Mouse (Mus musculus): Measurements from ENCODE around the gene Plekhn1. TPM values are rescaled to one million over a fixed set of nuclear protein-coding genes. Genes with fewer than 3 reads are reported as not detected.
A peak's percentile ranks its signal among the peaks of the same experiment; 100 is the strongest.

The Plekhn1 gene
- 27.7 and 31.5 TPM in 2 replicates for polyA plus RNA-seq (2014; fragmentation: Nextera tagmentation; extraction: Ambion mirVana)

GRCm38 (mm10) chr4:156234701-156235213 is at the start of gene Plekhn1:
Gene Plekhn1 (minus strand): TSS chr4:156234857.
- DNase-seq (peak; percentile 89), ATAC-seq (ENCODE audit: low FRiP score, low TSS enrichment) (peak; percentile 55)
- Histone ChIP-seq H3K27me3 (ENCODE audit: control insufficient read depth, insufficient read depth, low read length) (no peaks in the 10 kb centered on the region), H3K4me2 (ENCODE audit: low read length) (peak within 1 kb of the TSS; percentile 89), H3K9ac (replicated peaks; ENCODE audit: low read length) (peak within 1 kb of the TSS; percentile 73), H3K4me3 (replicated peaks; ENCODE audit: low read depth, low read length) (peak within 1 kb of the TSS; percentile 89), H3K36me3 (ENCODE audit: control insufficient read depth, insufficient read depth, low read length) (peaks cover 62% of the 10 kb centered on the region), H3K27ac (replicated peaks; ENCODE audit: low read depth, low read length) (peak within 1 kb of the TSS; percentile 89), H3K4me1 (ENCODE audit: control insufficient read depth, insufficient read depth, low read length) (peaks cover 13% of the 10 kb centered on the region), H3K9me3 (ENCODE audit: control insufficient read depth, low read length) (no peaks in the 10 kb centered on the region)
- under 1% methylated on average over 40 of the region's 48 CpGs for WGBS

DNA sequence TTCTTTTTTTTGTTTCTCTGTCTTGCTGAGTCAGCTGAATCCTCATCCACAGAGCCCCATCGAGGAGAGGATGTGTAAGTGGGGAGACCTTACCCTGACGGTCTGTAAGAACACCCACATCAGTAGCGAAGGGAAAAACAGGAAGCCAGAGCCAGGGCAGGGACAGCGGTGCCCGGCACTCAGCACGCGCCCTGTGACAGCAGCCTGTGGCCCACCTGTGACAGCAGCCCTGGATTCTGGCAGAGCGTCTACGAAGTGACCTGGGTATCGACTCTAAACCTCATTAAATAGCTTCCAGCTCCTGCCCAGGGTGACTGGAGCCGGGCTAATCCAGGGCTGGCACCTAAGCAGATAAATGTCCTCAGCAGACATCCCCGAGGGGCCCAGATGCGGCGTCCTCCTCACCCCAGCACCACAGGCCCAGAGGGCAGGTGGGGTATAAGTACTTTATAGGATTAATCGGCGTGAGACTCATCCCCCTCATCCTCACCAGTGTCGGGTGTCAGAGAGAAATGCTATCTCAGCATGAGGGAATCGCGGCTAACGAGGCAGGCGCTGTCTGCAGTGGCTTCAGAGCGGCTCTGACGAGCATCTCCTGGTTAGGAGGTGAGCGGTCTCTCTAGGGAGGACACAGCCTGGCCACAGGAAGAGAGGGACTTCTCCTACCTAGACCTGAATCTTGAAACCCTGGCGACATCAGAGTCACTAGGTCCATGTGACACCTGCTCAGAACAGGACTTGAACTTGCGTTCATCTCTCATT is 20.6 kb upstream of the Plekhn1 start, which contains the start of gene Samd11:
Gene Samd11 (minus strand): TSS at position 580 of the 762 bp plus-strand sequence.
- H3K9me3 ChIP-seq (ENCODE audit: control insufficient read depth, low read length): no peaks in the 10 kb centered on the region
- ATAC-seq (ENCODE audit: low FRiP score, low TSS enrichment) (peak; percentile 54; the same call in 1 of the 2 replicates), DNase-seq (peak; percentile 40)
- H3K9ac ChIP-seq (replicated peaks; ENCODE audit: low read length): peak within 1 kb of the TSS; percentile 7; the same call in 1 of the 2 replicates
- 3% methylated on average over 26 of the region's 26 CpGs for WGBS
- peak within 1 kb of the TSS; percentile 60; the same call in 1 of the 2 replicates for H3K27ac ChIP-seq (replicated peaks; ENCODE audit: low read depth, low read length)
- peak within 1 kb of the TSS; percentile 50 for H3K4me2 ChIP-seq (ENCODE audit: low read length)
- peaks cover 10% of the 10 kb centered on the region; the same call in 1 of the 2 replicates for H3K27me3 ChIP-seq (ENCODE audit: control insufficient read depth, insufficient read depth, low read length)
- peaks cover 37% of the 10 kb centered on the region for H3K4me1 ChIP-seq (ENCODE audit: control insufficient read depth, insufficient read depth, low read length)
- H3K36me3 ChIP-seq (ENCODE audit: control insufficient read depth, insufficient read depth, low read length): no peaks in the 10 kb centered on the region
- peak within 1 kb of the TSS; percentile 19 for H3K4me3 ChIP-seq (replicated peaks; ENCODE audit: low read depth, low read length)

GRCm38 (mm10) chr4:156254361-156255077 is 19.9 kb upstream of the Plekhn1 start:
- peak overlapping the region; percentile 50 for H3K4me2 ChIP-seq (ENCODE audit: low read length)
- H3K9ac ChIP-seq (replicated peaks; ENCODE audit: low read length): peak overlapping the region; percentile 2; the same call in 1 of the 2 replicates
- 2% methylated on average over 30 of the region's 30 CpGs for WGBS
- H3K4me1 ChIP-seq (ENCODE audit: control insufficient read depth, insufficient read depth, low read length): peaks cover 40% of the 10 kb centered on the region
- H3K27ac ChIP-seq (replicated peaks; ENCODE audit: low read depth, low read length): peak overlapping the region; percentile 61
- peak; percentile 60 for DNase-seq
- ATAC-seq (ENCODE audit: low FRiP score, low TSS enrichment): peak; percentile 36; the same call in 1 of the 2 replicates
- H3K27me3 ChIP-seq (ENCODE audit: control insufficient read depth, insufficient read depth, low read length): peaks cover 10% of the 10 kb centered on the region; the same call in 1 of the 2 replicates
- H3K9me3 ChIP-seq (ENCODE audit: control insufficient read depth, low read length): no peaks in the 10 kb centered on the region
- peak overlapping the region; percentile 19 for H3K4me3 ChIP-seq (replicated peaks; ENCODE audit: low read depth, low read length)
- H3K36me3 ChIP-seq (ENCODE audit: control insufficient read depth, insufficient read depth, low read length): peaks cover 2% of the 10 kb centered on the region

DNA sequence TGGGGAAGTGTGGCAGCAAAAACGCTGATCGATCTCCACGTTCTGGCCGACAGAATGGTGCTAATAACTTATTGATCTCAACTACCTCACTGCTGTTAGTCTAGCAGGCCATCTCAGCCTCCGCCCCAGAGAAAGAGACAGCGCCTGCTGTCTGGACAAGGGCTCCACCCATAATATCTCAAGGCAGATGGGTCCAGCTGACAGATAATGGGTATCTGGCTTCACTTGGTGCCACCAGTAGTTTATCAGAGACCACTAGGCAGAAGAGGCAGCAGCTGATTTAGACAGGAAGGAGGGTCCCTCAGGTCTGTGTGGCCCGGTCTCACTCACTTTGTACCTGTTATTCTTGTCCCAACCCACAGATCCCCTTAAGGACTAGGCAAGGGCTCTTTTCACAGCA is 18.4 kb upstream of the Plekhn1 start:
- Histone ChIP-seq H3K4me3 (replicated peaks; ENCODE audit: low read depth, low read length) (no peak overlapping the region), H3K9ac (replicated peaks; ENCODE audit: low read length) (no peak overlapping the region), H3K9me3 (ENCODE audit: control insufficient read depth, low read length) (no peaks in the 10 kb centered on the region), H3K4me1 (ENCODE audit: control insufficient read depth, insufficient read depth, low read length) (peaks cover 40% of the 10 kb centered on the region), H3K27ac (replicated peaks; ENCODE audit: low read depth, low read length) (peak overlapping the region; percentile 82; the same call in 1 of the 2 replicates), H3K4me2 (ENCODE audit: low read length) (no peak overlapping the region), H3K36me3 (ENCODE audit: control insufficient read depth, insufficient read depth, low read length) (peaks cover 17% of the 10 kb centered on the region), H3K27me3 (ENCODE audit: control insufficient read depth, insufficient read depth, low read length) (peaks cover 10% of the 10 kb centered on the region; the same call in 1 of the 2 replicates)
- peak; percentile 7 for DNase-seq
- no peak for ATAC-seq (ENCODE audit: low FRiP score, low TSS enrichment)
- 46% methylated on average over 7 of the region's 7 CpGs for WGBS

GRCm38 (mm10) chr4:156252619-156253018 is 18.0 kb upstream of the Plekhn1 start:
- H3K27me3 ChIP-seq (ENCODE audit: control insufficient read depth, insufficient read depth, low read length): peaks cover 10% of the 10 kb centered on the region; the same call in 1 of the 2 replicates
- ATAC-seq (ENCODE audit: low FRiP score, low TSS enrichment): peak; percentile 31
- H3K27ac ChIP-seq (replicated peaks; ENCODE audit: low read depth, low read length): peak overlapping the region; percentile 82
- no peak overlapping the region for H3K9ac ChIP-seq (replicated peaks; ENCODE audit: low read length)
- H3K4me2 ChIP-seq (ENCODE audit: low read length): peak overlapping the region; percentile 27; the same call in 1 of the 2 replicates
- no peaks in the 10 kb centered on the region for H3K9me3 ChIP-seq (ENCODE audit: control insufficient read depth, low read length)
- no peak overlapping the region for H3K4me3 ChIP-seq (replicated peaks; ENCODE audit: low read depth, low read length)
- peak; percentile 27 for DNase-seq
- peaks cover 40% of the 10 kb centered on the region for H3K4me1 ChIP-seq (ENCODE audit: control insufficient read depth, insufficient read depth, low read length)
- H3K36me3 ChIP-seq (ENCODE audit: control insufficient read depth, insufficient read depth, low read length): peaks cover 21% of the 10 kb centered on the region
- WGBS: 18% methylated on average over 3 of the region's 3 CpGs

DNA sequence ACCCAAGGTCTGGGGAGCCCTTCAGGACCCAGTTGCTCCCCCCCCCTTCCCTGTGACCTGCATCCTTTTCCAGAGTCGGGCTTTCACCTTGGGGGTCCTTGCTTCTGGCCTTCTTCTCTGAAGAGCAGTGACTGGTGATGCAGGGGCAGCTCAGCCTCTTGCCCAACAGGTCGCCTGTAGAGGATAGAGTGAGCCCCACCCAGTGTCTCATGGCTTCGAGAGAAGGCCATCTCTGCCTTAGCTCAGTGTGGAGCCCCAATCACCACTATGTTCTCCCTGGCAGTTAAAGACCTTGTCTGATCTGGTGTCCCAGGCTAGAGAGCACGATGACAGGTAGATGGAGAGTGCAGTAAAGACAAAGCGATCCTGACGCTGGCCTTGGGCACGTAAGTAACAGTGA is 17.5 kb upstream of the Plekhn1 start:
- peak overlapping the region; percentile 82 for H3K27ac ChIP-seq (replicated peaks; ENCODE audit: low read depth, low read length)
- DNase-seq (no peak), ATAC-seq (ENCODE audit: low FRiP score, low TSS enrichment) (no peak)
- H3K9ac ChIP-seq (replicated peaks; ENCODE audit: low read length): no peak overlapping the region
- peaks cover 26% of the 10 kb centered on the region for H3K36me3 ChIP-seq (ENCODE audit: control insufficient read depth, insufficient read depth, low read length)
- peak overlapping the region; percentile 27 for H3K4me2 ChIP-seq (ENCODE audit: low read length)
- H3K9me3 ChIP-seq (ENCODE audit: control insufficient read depth, low read length): no peaks in the 10 kb centered on the region
- H3K27me3 ChIP-seq (ENCODE audit: control insufficient read depth, insufficient read depth, low read length): peaks cover 10% of the 10 kb centered on the region; the same call in 1 of the 2 replicates
- no peak overlapping the region for H3K4me3 ChIP-seq (replicated peaks; ENCODE audit: low read depth, low read length)
- H3K4me1 ChIP-seq (ENCODE audit: control insufficient read depth, insufficient read depth, low read length): peaks cover 40% of the 10 kb centered on the region
- WGBS: 29% methylated on average over 7 of the region's 7 CpGs

GRCm38 (mm10) chr4:156251081-156251480 is 16.4 kb upstream of the Plekhn1 start:
- H3K27me3 ChIP-seq (ENCODE audit: control insufficient read depth, insufficient read depth, low read length): peaks cover 10% of the 10 kb centered on the region; the same call in 1 of the 2 replicates
- H3K9me3 ChIP-seq (ENCODE audit: control insufficient read depth, low read length): no peaks in the 10 kb centered on the region
- no peak overlapping the region for H3K4me3 ChIP-seq (replicated peaks; ENCODE audit: low read depth, low read length)
- H3K36me3 ChIP-seq (ENCODE audit: control insufficient read depth, insufficient read depth, low read length): peaks cover 36% of the 10 kb centered on the region
- H3K27ac ChIP-seq (replicated peaks; ENCODE audit: low read depth, low read length): peak overlapping the region; percentile 82
- 42% methylated on average over 8 of the region's 8 CpGs for WGBS
- no peak overlapping the region; the same call in 1 of the 2 replicates for H3K9ac ChIP-seq (replicated peaks; ENCODE audit: low read length)
- ATAC-seq (ENCODE audit: low FRiP score, low TSS enrichment) (peak; percentile 44; the same call in 1 of the 2 replicates), DNase-seq (peak; percentile 58)
- H3K4me1 ChIP-seq (ENCODE audit: control insufficient read depth, insufficient read depth, low read length): peaks cover 40% of the 10 kb centered on the region
- H3K4me2 ChIP-seq (ENCODE audit: low read length): no peak overlapping the region

DNA sequence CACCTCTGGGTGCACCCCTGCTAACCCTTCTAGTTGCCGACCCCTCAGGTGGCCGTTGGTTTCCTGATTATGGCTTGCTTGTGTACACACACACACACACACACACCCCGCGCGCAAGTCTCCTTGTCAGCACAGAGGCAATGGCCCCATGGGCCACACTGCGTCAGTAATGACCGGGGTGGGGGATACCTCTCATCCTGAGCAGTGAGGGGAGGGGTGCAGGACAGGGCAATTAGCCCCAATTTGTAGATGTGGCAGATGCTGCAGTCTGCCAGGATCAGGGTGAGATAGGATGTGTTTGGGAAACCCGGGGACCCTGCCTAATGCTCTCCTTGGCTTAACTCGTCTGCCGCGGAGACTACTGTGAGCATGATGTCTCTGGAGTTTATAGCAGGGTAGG is 14.9 kb upstream of the Plekhn1 start:
- WGBS: 54% methylated on average over 11 of the region's 11 CpGs
- peaks cover 31% of the 10 kb centered on the region for H3K4me1 ChIP-seq (ENCODE audit: control insufficient read depth, insufficient read depth, low read length)
- no peak overlapping the region for H3K9ac ChIP-seq (replicated peaks; ENCODE audit: low read length)
- no peak overlapping the region for H3K4me2 ChIP-seq (ENCODE audit: low read length)
- peaks cover under 1% of the 10 kb centered on the region; the same call in 1 of the 2 replicates for H3K27me3 ChIP-seq (ENCODE audit: control insufficient read depth, insufficient read depth, low read length)
- H3K9me3 ChIP-seq (ENCODE audit: control insufficient read depth, low read length): no peaks in the 10 kb centered on the region
- peaks cover 50% of the 10 kb centered on the region for H3K36me3 ChIP-seq (ENCODE audit: control insufficient read depth, insufficient read depth, low read length)
- H3K27ac ChIP-seq (replicated peaks; ENCODE audit: low read depth, low read length): peak overlapping the region; percentile 82
- ATAC-seq (ENCODE audit: low FRiP score, low TSS enrichment) (peak; percentile 13; the same call in 1 of the 2 replicates), DNase-seq (peak; percentile 3)
- no peak overlapping the region for H3K4me3 ChIP-seq (replicated peaks; ENCODE audit: low read depth, low read length)
